Mouse (Mus musculus) forebrain, postnatal 0 days (tissue): ENCODE data around the gene Snn. TPM values are rescaled to one million over a fixed set of nuclear protein-coding genes. Genes with fewer than 3 reads are reported as not detected.
A peak's percentile ranks its signal among the peaks of the same experiment; 100 is the strongest.

Experiments used
- ATAC-seq: fragments of 200-750 bp; cut with Nextera tagmentation; 2 replicates; pipeline ENCODE4 v1.8.0; 2017; ENCODE audit warnings: mild to moderate bottlenecking, moderate library complexity
- DNase-seq: peaks from one replicate; pipeline ENCODE4 v3.0.0-alpha.2; 2015
- H3K27ac ChIP-seq: fragments of 300-500 bp; sonication (generic); 2 replicates; pipeline ENCODE4 v1.5.1; 2014; ENCODE audit warnings: low read depth, mild to moderate bottlenecking, antibody characterized with exemption, low read length, moderate library complexity, mixed read lengths
- H3K27me3 ChIP-seq: fragments of 300-500 bp; sonication (generic); 2 replicates; pipeline ENCODE4 v1.6.1; 2014; ENCODE audit warnings: mild to moderate bottlenecking, low read length, mixed read lengths; ENCODE audit not compliant: insufficient read depth
- H3K36me3 ChIP-seq: fragments of 300-500 bp; sonication (generic); 2 replicates; pipeline ENCODE4 v1.6.1; 2014; ENCODE audit warnings: mild to moderate bottlenecking, moderate library complexity; ENCODE audit not compliant: insufficient read depth
- H3K4me1 ChIP-seq: fragments of 300-500 bp; sonication (generic); 2 replicates; pipeline ENCODE4 v1.6.1; 2014; ENCODE audit warnings: antibody characterized with exemption; ENCODE audit not compliant: insufficient read depth
- H3K4me2 ChIP-seq: fragments of 300-500 bp; sonication (generic); 2 replicates; pipeline ENCODE4 v1.6.1; 2014; ENCODE audit warnings: low read depth, mild to moderate bottlenecking, moderate library complexity
- H3K4me3 ChIP-seq: fragments of 300-500 bp; sonication (generic); 2 replicates; pipeline ENCODE4 v1.5.1; 2014; ENCODE audit warnings: low read depth, low read length, mixed read lengths
- H3K9ac ChIP-seq: fragments of 300-500 bp; sonication (generic); 2 replicates; pipeline ENCODE4 v1.6.1; 2014; ENCODE audit warnings: mild to moderate bottlenecking
- H3K9me3 ChIP-seq: fragments of 300-500 bp; sonication (generic); 2 replicates; pipeline ENCODE4 v1.6.1; 2016; ENCODE audit warnings: low read length
- CTCF ChIP-seq: sonication (generic); IDR thresholded peaks from 2 replicates; pipeline ENCODE4 v1.5.1; 2016; ENCODE audit warnings: antibody characterized with exemption, control low read depth, low read depth
- WGBS: fragments of 180-500 bp; shearing (Covaris S2); extraction: QIAGEN DNeasy Blood & Tissue Kit; methylation state at CpG from one replicate; pipeline ENCODE4 v1.1.7; 2014; 5-methylcytosine and 5-hydroxymethylcytosine counted together
- polyA plus RNA-seq: library from polyadenylated mRNA; unstranded; fragments of >200 nt; fragmentation: Nextera tagmentation; extraction: Ambion mirVana; gene quantifications from 2 replicates; pipeline ENCODE4 v1.2.1, GENCODE M21; 2015
- total RNA-seq: library from RNA; depleted of rRNA; stranded (reverse); fragments of >200 nt; gene quantifications from 2 replicates; pipeline ENCODE4 v1.2.3, GENCODE M21; 2014

The Snn gene
- total and polyA plus RNA-seq, 2 experiments from 2014 or later: 179 to 324 TPM

GRCm38 (mm10) chr16:11031320-11031719 is 29.4 kb upstream of the Snn start:
- Histone ChIP-seq H3K27me3 (no peaks in the 10 kb centered on the region), H3K4me3 (no peak overlapping the region), H3K36me3 (no peaks in the 10 kb centered on the region), H3K9ac (no peak overlapping the region), H3K4me2 (no peak overlapping the region), H3K27ac (no peak overlapping the region), H3K4me1 (no peaks in the 10 kb centered on the region), H3K9me3 (no peaks in the 10 kb centered on the region)
- DNase-seq (no peak), ATAC-seq (no peak)
- WGBS: 59% methylated on average over 3 of the region's 3 CpGs
- TF ChIP-seq CTCF: 0 out of 2 replicates have a peak, but pooled peaks have one; percentile 17

GRCm38 (mm10) chr16:11034193-11034803 is 26.4 kb upstream of the Snn start:
- H3K4me3 ChIP-seq: no peak overlapping the region
- H3K36me3 ChIP-seq: no peaks in the 10 kb centered on the region
- no peak overlapping the region for H3K27ac ChIP-seq
- no peaks in the 10 kb centered on the region for H3K27me3 ChIP-seq
- WGBS: 4% methylated on average over 4 of the region's 4 CpGs
- DNase-seq (peak; percentile 84), ATAC-seq (peak; percentile 81)
- no peak overlapping the region for H3K4me2 ChIP-seq
- no peaks in the 10 kb centered on the region for H3K4me1 ChIP-seq
- no peak overlapping the region for H3K9ac ChIP-seq
- no peaks in the 10 kb centered on the region for H3K9me3 ChIP-seq
- TF ChIP-seq CTCF: peak; percentile 98

- Histone ChIP-seq H3K27me3 (no peaks in the 10 kb centered on the region), H3K4me3 (no peak overlapping the region), H3K4me2 (no peak overlapping the region), H3K9me3 (no peaks in the 10 kb centered on the region), H3K9ac (no peak overlapping the region), H3K36me3 (no peaks in the 10 kb centered on the region), H3K27ac (no peak overlapping the region), H3K4me1 (no peaks in the 10 kb centered on the region)
- ATAC-seq: no peak
- no peak for TF ChIP-seq CTCF
- no peak for DNase-seq
- 88% methylated on average over 9 of the region's 9 CpGs for WGBS
Measured at GRCm38 (mm10) chr16:11035273-11035672, 25.5 kb upstream of the Snn start.

- Histone ChIP-seq H3K4me3 (no peak overlapping the region), H3K9me3 (no peaks in the 10 kb centered on the region), H3K36me3 (no peaks in the 10 kb centered on the region), H3K9ac (no peak overlapping the region), H3K4me1 (no peaks in the 10 kb centered on the region), H3K27me3 (no peaks in the 10 kb centered on the region), H3K4me2 (no peak overlapping the region), H3K27ac (no peak overlapping the region)
- 26% methylated on average over 15 of the region's 15 CpGs for WGBS
- ATAC-seq (peak; percentile 69), DNase-seq (peak; percentile 75)
- peak; percentile 81 for TF ChIP-seq CTCF
Measured at GRCm38 (mm10) chr16:11035790-11036431, 24.8 kb upstream of the Snn start.

- H3K4me2 ChIP-seq: no peak overlapping the region
- no peak overlapping the region for H3K9ac ChIP-seq
- H3K27ac ChIP-seq: no peak overlapping the region
- no peak overlapping the region for H3K4me3 ChIP-seq
- 64% methylated on average over 2 of the region's 2 CpGs for WGBS
- no peaks in the 10 kb centered on the region for H3K4me1 ChIP-seq
- ATAC-seq (no peak), DNase-seq (no peak)
- H3K36me3 ChIP-seq: no peaks in the 10 kb centered on the region
- H3K27me3 ChIP-seq: no peaks in the 10 kb centered on the region
- TF ChIP-seq CTCF: no peak
- H3K9me3 ChIP-seq: no peaks in the 10 kb centered on the region
Measured at GRCm38 (mm10) chr16:11040603-11041002, 20.1 kb upstream of the Snn start.

GRCm38 (mm10) chr16:11043239-11043638 is 17.5 kb upstream of the Snn start:
- H3K9me3 ChIP-seq: no peaks in the 10 kb centered on the region
- no peak overlapping the region for H3K9ac ChIP-seq
- H3K27me3 ChIP-seq: no peaks in the 10 kb centered on the region
- H3K4me1 ChIP-seq: no peaks in the 10 kb centered on the region
- no peak overlapping the region for H3K4me3 ChIP-seq
- ATAC-seq: no peak
- DNase-seq: no peak
- no peak for TF ChIP-seq CTCF
- no peaks in the 10 kb centered on the region for H3K36me3 ChIP-seq
- no peak overlapping the region for H3K4me2 ChIP-seq
- 87% methylated on average over 5 of the region's 5 CpGs for WGBS
- no peak overlapping the region for H3K27ac ChIP-seq

- TF ChIP-seq CTCF: no peak
- Histone ChIP-seq H3K4me2 (no peak overlapping the region), H3K4me1 (no peaks in the 10 kb centered on the region), H3K4me3 (no peak overlapping the region), H3K9ac (no peak overlapping the region), H3K27ac (no peak overlapping the region), H3K36me3 (no peaks in the 10 kb centered on the region), H3K27me3 (no peaks in the 10 kb centered on the region), H3K9me3 (no peaks in the 10 kb centered on the region)
- 80% methylated on average over 7 of the region's 7 CpGs for WGBS
- no peak for ATAC-seq
- DNase-seq: no peak
Measured at GRCm38 (mm10) chr16:11046437-11046836, 14.3 kb upstream of the Snn start.
